Comparison of ENCODE assay signal across 8 mouse cellular contexts in genomic region chr10:86021408-86021748, GRCm38 (mm10). TPM values are rescaled to one million over a fixed set of nuclear protein-coding genes. Genes with fewer than 3 reads are reported as not detected.
DNase-seq lines count a peak whose midpoint lies in the region; ATAC-seq and TF ChIP-seq lines count a peak whose summit lies in the region.

No protein-coding gene starts in this region.

- DNase-seq in kidney, postnatal 4 days = no peak
- no peak for DNase-seq in thymus, postnatal 36 days
- DNase-seq in layer of hippocampus, adult 18-20 months (ENCODE audit: low spot score in 2 of 2) = no peak
- no peak for DNase-seq in layer of hippocampus, adult 8-10 months (ENCODE audit: low spot score in 2 of 2)

- H3K4me1 ChIP-seq in kidney, embryonic 14.5 days (ENCODE audit: control insufficient read depth, insufficient read depth, low read length) = peaks cover 4% of the 10 kb centered on the region; the same call in 1 of the 2 replicates
- H3K4me1 ChIP-seq in cortical plate, adult 2 months (ENCODE audit: control insufficient read depth, insufficient read depth, low read length) = 0 out of 2 replicates have a peak, but pooled peaks cover 2% of the 10 kb centered on the region

- WGBS in kidney, embryonic 14.5 days = 0% methylated on average over 3 of the region's 3 CpGs

- no peaks in the 10 kb centered on the region; the same call in 1 of the 2 replicates for H3K36me3 ChIP-seq in kidney, embryonic 14.5 days (ENCODE audit: control insufficient read depth, insufficient read depth, low read length)

- peak overlapping the region; percentile 93 for H3K4me3 ChIP-seq in kidney, embryonic 14.5 days (ENCODE audit: low read length)
- H3K4me3 ChIP-seq in cortical plate, adult 2 months (ENCODE audit: insufficient read depth, low read length) = peak overlapping the region; percentile 88; the same call in 1 of the 2 replicates

- no peak for TF ChIP-seq CTCF in cortical plate, adult 2 months (IDR thresholded peaks at IDR 0.05; ENCODE audit: extremely low read depth, insufficient read depth, low read length)

- no peak overlapping the region for H3K27ac ChIP-seq in kidney, embryonic 14.5 days (ENCODE audit: low read depth, low read length)
- no peak overlapping the region for H3K27ac ChIP-seq in cortical plate, adult 2 months (ENCODE audit: insufficient read depth, low read length)

- H3K4me2 ChIP-seq in kidney, embryonic 14.5 days (replicated peaks; ENCODE audit: low read depth, low read length) = peak overlapping the region; percentile 60

- peak overlapping the region; percentile 82 for H3K9ac ChIP-seq in kidney, embryonic 14.5 days (ENCODE audit: low read depth, low read length)

- TF ChIP-seq POLR2A in cortical plate, adult 2 months (IDR thresholded peaks at IDR 0.05; ENCODE audit: extremely low read depth, insufficient read depth, low read length) = no peak

- H3K9me3 ChIP-seq in kidney, embryonic 14.5 days (ENCODE audit: control insufficient read depth, low read length) = no peaks in the 10 kb centered on the region

- H3K27me3 ChIP-seq in kidney, embryonic 14.5 days (ENCODE audit: control insufficient read depth, insufficient read depth, low read length) = 0 out of 2 replicates have a peak, but pooled peaks cover 3% of the 10 kb centered on the region

- ATAC-seq in kidney, embryonic 14.5 days (ENCODE audit: low FRiP score, low TSS enrichment) = no peak
- peak; percentile 35 for ATAC-seq in inflammation-experienced regulatory T-cells, adult 6 months
- 0 out of 2 replicates have a peak, but pooled peaks have one; percentile 6 for ATAC-seq in monocyte, adult 5-6 weeks (replicated peaks; ENCODE audit: insufficient number of reproducible peaks, low FRiP score, low TSS enrichment, poor library complexity, severe bottlenecking)

RNA-seq across cellular contexts. Expression of gene Fbxo7, which starts 0.4 kb away (rescaled TPM):
- 25.9 and 33.3 TPM in 2 replicates for polyA plus RNA-seq in kidney, embryonic 14.5 days (2014; fragmentation: Nextera tagmentation; extraction: Ambion mirVana)
- 35.8 and 38.2 TPM in 2 replicates for polyA plus RNA-seq in cortical plate, adult 2 months (2012; rRNA removed)
- 10 to 100 TPM; 37.0 to 46.3 (median 40.5) TPM for polyA plus RNA-seq in inflammation-experienced regulatory T-cells, adult 6 months (2017; shearing (Covaris generic))
- 12.6 to 20.6 TPM (median 16.5 TPM) in 3 replicates for total RNA-seq in monocyte, adult 5-6 weeks (2017)
- 10 to 100 TPM; 30.4 to 31.1 TPM for total RNA-seq in layer of hippocampus, adult 18-20 months (2021)
- total RNA-seq in layer of hippocampus, adult 8-10 months (2022) = 10 to 100 TPM; 26.1 to 31.1 (median 27.1) TPM

RNA-seq across cellular contexts. Expression of gene Bpifc, which starts 9.7 kb away (rescaled TPM):
- polyA plus RNA-seq in kidney, embryonic 14.5 days (2014; fragmentation: Nextera tagmentation; extraction: Ambion mirVana) = 0.14 and 0.30 TPM in 2 replicates
- 0.17 and 0.23 TPM in 2 replicates for polyA plus RNA-seq in cortical plate, adult 2 months (2012; rRNA removed)
- polyA plus RNA-seq in inflammation-experienced regulatory T-cells, adult 6 months (2017; shearing (Covaris generic)) = not detected
- total RNA-seq in monocyte, adult 5-6 weeks (2017) = not detected in 3 replicates
- total RNA-seq in layer of hippocampus, adult 18-20 months (2021) = not detected
- total RNA-seq in layer of hippocampus, adult 8-10 months (2022) = under 1 TPM in 1 of 4 experiments, not detected in 3; 0.16 TPM
